Mouse (Mus musculus): Measurements from ENCODE around the gene Slc12a7. TPM values are rescaled to one million over a fixed set of nuclear protein-coding genes. Genes with fewer than 3 reads are reported as not detected.
A peak's percentile ranks its signal among the peaks of the same experiment; 100 is the strongest.

Slc12a7 gene
- polyA plus RNA-seq, 1 experiment = 16.5 TPM

GRCm38 (mm10) chr13:73842696-73843095, 109.8 kb downstream of the Slc12a7 start:
- Histone ChIP-seq H3K36me3 (ENCODE audit: control insufficient read depth, insufficient read depth, low read length) (no peaks in the 10 kb centered on the region), H3K4me1 (ENCODE audit: control insufficient read depth, insufficient read depth, low read length) (peaks cover 14% of the 10 kb centered on the region), H3K27ac (ENCODE audit: control insufficient read depth, insufficient read depth, low read depth, low read length) (no peak overlapping the region), H3K4me3 (ENCODE audit: control insufficient read depth, low read depth, low read length) (no peak overlapping the region), H3K27me3 (ENCODE audit: control insufficient read depth, insufficient read depth, low read length) (no peaks in the 10 kb centered on the region)
- TF ChIP-seq CTCF (IDR thresholded peaks at IDR 0.05; ENCODE audit: control insufficient read depth, insufficient read depth, insufficient replicate concordance, low read depth, low read length) = no peak
- no peak for TF ChIP-seq POLR2A (IDR thresholded peaks at IDR 0.05; ENCODE audit: control insufficient read depth, low read depth, low read length)

- Histone ChIP-seq H3K27me3 (ENCODE audit: control insufficient read depth, insufficient read depth, low read length) (no peaks in the 10 kb centered on the region), H3K4me1 (ENCODE audit: control insufficient read depth, insufficient read depth, low read length) (peaks cover 17% of the 10 kb centered on the region), H3K36me3 (ENCODE audit: control insufficient read depth, insufficient read depth, low read length) (no peaks in the 10 kb centered on the region), H3K4me3 (ENCODE audit: control insufficient read depth, low read depth, low read length) (peak overlapping the region; percentile 91), H3K27ac (ENCODE audit: control insufficient read depth, insufficient read depth, low read depth, low read length) (no peak overlapping the region)
- TF ChIP-seq CTCF (IDR thresholded peaks at IDR 0.05; ENCODE audit: control insufficient read depth, insufficient read depth, insufficient replicate concordance, low read depth, low read length) (no peak), POLR2A (IDR thresholded peaks at IDR 0.05; ENCODE audit: control insufficient read depth, low read depth, low read length) (no peak)
Measured at GRCm38 (mm10) chr13:73846589-73847464, 113.9 kb downstream of the Slc12a7 start.

DNA sequence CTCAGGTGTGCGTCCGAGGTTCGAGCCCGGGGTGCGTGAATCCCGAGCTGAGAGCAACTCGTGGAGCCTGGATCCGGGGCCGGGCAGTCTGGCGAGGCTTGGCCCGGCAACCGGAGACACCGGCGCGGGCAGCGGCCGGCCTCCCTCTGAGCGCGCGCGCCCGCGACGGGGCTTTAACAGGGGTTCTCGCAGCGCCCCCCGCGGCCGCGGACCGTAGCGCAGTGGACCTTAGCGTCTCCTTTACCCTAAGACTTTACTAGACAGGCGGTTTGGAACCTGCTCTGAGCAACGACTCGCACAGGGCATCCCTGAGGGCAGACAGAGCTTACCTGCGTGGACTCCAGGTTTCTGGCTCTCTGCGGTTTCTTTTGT, 114.6 kb downstream of the Slc12a7 start, which contains the start of gene Nkd2:
Gene Nkd2 (minus strand): TSS at position 167 of the 372 bp plus-strand sequence.
- no peaks in the 10 kb centered on the region for H3K27me3 ChIP-seq (ENCODE audit: control insufficient read depth, insufficient read depth, low read length)
- no peak within 1 kb of the TSS for H3K27ac ChIP-seq (ENCODE audit: control insufficient read depth, insufficient read depth, low read depth, low read length)
- H3K36me3 ChIP-seq (ENCODE audit: control insufficient read depth, insufficient read depth, low read length) = no peaks in the 10 kb centered on the region
- peak within 1 kb of the TSS; percentile 91 for H3K4me3 ChIP-seq (ENCODE audit: control insufficient read depth, low read depth, low read length)
- peaks cover 17% of the 10 kb centered on the region for H3K4me1 ChIP-seq (ENCODE audit: control insufficient read depth, insufficient read depth, low read length)
- TF ChIP-seq CTCF (IDR thresholded peaks at IDR 0.05; ENCODE audit: control insufficient read depth, insufficient read depth, insufficient replicate concordance, low read depth, low read length) (peak; percentile 59; the same call in 1 of the 2 replicates), POLR2A (IDR thresholded peaks at IDR 0.05; ENCODE audit: control insufficient read depth, low read depth, low read length) (no peak)

Other genes with a start within 250 kb of the Slc12a7 start
- gene Slc6a3, start 196.3 kb upstream of the Slc12a7 start, polyA plus RNA-seq (2012; rRNA removed) = 0.02 TPM in 1 of 2 replicates, not detected in the other
- 132 and 138 TPM in 2 replicates for gene Clptm1l, start 129.1 kb upstream of the Slc12a7 start, polyA plus RNA-seq (2012; rRNA removed)
- 2.9 and 4.1 TPM in 2 replicates for gene Tert, start 106.2 kb upstream of the Slc12a7 start, polyA plus RNA-seq (2012; rRNA removed)
- 0.17 and 0.52 TPM in 2 replicates for gene Slc6a18, start 55.1 kb upstream of the Slc12a7 start, polyA plus RNA-seq (2012; rRNA removed)
- 0.12 and 0.23 TPM in 2 replicates for gene Slc6a19, start 28.2 kb upstream of the Slc12a7 start, polyA plus RNA-seq (2012; rRNA removed)
- 3.8 and 4.5 TPM in 2 replicates for gene Nkd2, start 114.5 kb downstream of the Slc12a7 start, polyA plus RNA-seq (2012; rRNA removed)
- 4.1 and 5.0 TPM in 2 replicates for gene Trip13, start 204.7 kb downstream of the Slc12a7 start, polyA plus RNA-seq (2012; rRNA removed)
- gene Brd9, start 204.7 kb downstream of the Slc12a7 start, polyA plus RNA-seq (2012; rRNA removed) = 49.1 and 50.8 TPM in 2 replicates
- 40.2 and 44.3 TPM in 2 replicates for gene Zdhhc11, start 230.8 kb downstream of the Slc12a7 start, polyA plus RNA-seq (2012; rRNA removed)

All from testis, adult 2 months (tissue).